Mouse (Mus musculus): ENCODE data around the gene Amph. TPM values are rescaled to one million over a fixed set of nuclear protein-coding genes. Genes with fewer than 3 reads are reported as not detected.

Gene Amph
- total RNA-seq, 1 experiment from 2014 or later, result not detected

GRCm38 (mm10) chr13:19137212-19137611 is 189.2 kb downstream of the Amph start:
- no peak for ATAC-seq (replicated peaks; ENCODE audit: low read depth, poor library complexity, severe bottlenecking)

GRCm38 (mm10) chr13:19137932-19138331 is 189.9 kb downstream of the Amph start:
- no peak for ATAC-seq (replicated peaks; ENCODE audit: low read depth, poor library complexity, severe bottlenecking)

- no peak for ATAC-seq (replicated peaks; ENCODE audit: low read depth, poor library complexity, severe bottlenecking)
Observed at GRCm38 (mm10) chr13:19138550-19138949, 190.5 kb downstream of the Amph start.

GRCm38 (mm10) chr13:19139104-19139503 is 191.1 kb downstream of the Amph start:
- ATAC-seq (replicated peaks; ENCODE audit: low read depth, poor library complexity, severe bottlenecking), result peak; percentile 54; the same call in 1 of the 2 replicates

GRCm38 (mm10) chr13:19139771-19140170 is 191.8 kb downstream of the Amph start:
- no peak; the same call in 1 of the 2 replicates for ATAC-seq (replicated peaks; ENCODE audit: low read depth, poor library complexity, severe bottlenecking)

- no peak for ATAC-seq (replicated peaks; ENCODE audit: low read depth, poor library complexity, severe bottlenecking)
Observed at GRCm38 (mm10) chr13:19143766-19144165, 195.8 kb downstream of the Amph start.

- ATAC-seq (replicated peaks; ENCODE audit: low read depth, poor library complexity, severe bottlenecking), result no peak
Observed at GRCm38 (mm10) chr13:19147468-19147867, 199.5 kb downstream of the Amph start.

- no peak for ATAC-seq (replicated peaks; ENCODE audit: low read depth, poor library complexity, severe bottlenecking)
Observed at GRCm38 (mm10) chr13:19149574-19149973, 201.6 kb downstream of the Amph start.

- 0 out of 2 replicates have a peak, but pooled peaks have one; percentile 15 for ATAC-seq (replicated peaks; ENCODE audit: low read depth, poor library complexity, severe bottlenecking)
Observed at GRCm38 (mm10) chr13:19150438-19151301, 202.7 kb downstream of the Amph start.

GRCm38 (mm10) chr13:19152126-19152525 is 204.1 kb downstream of the Amph start:
- ATAC-seq (replicated peaks; ENCODE audit: low read depth, poor library complexity, severe bottlenecking), result peak; percentile 50; the same call in 1 of the 2 replicates

- peak; percentile 83 for ATAC-seq (replicated peaks; ENCODE audit: low read depth, poor library complexity, severe bottlenecking)
Observed at GRCm38 (mm10) chr13:19158484-19158883, 210.5 kb downstream of the Amph start.

GRCm38 (mm10) chr13:19160616-19161015 is 212.6 kb downstream of the Amph start:
- no peak for ATAC-seq (replicated peaks; ENCODE audit: low read depth, poor library complexity, severe bottlenecking)

GRCm38 (mm10) chr13:19161111-19161510 is 213.1 kb downstream of the Amph start:
- ATAC-seq (replicated peaks; ENCODE audit: low read depth, poor library complexity, severe bottlenecking), result no peak

- 0 out of 2 replicates have a peak, but pooled peaks have one; percentile 54 for ATAC-seq (replicated peaks; ENCODE audit: low read depth, poor library complexity, severe bottlenecking)
Observed at GRCm38 (mm10) chr13:19162120-19162519, 214.1 kb downstream of the Amph start.

GRCm38 (mm10) chr13:19177662-19178259 is 229.8 kb downstream of the Amph start:
- peak; percentile 88 for ATAC-seq (replicated peaks; ENCODE audit: low read depth, poor library complexity, severe bottlenecking)

- ATAC-seq (replicated peaks; ENCODE audit: low read depth, poor library complexity, severe bottlenecking), result peak; percentile 64
Observed at GRCm38 (mm10) chr13:19178351-19178750, 230.3 kb downstream of the Amph start.

GRCm38 (mm10) chr13:19182259-19182658 is 234.3 kb downstream of the Amph start:
- ATAC-seq (replicated peaks; ENCODE audit: low read depth, poor library complexity, severe bottlenecking), result peak; percentile 78

GRCm38 (mm10) chr13:19190052-19190451 is 242.0 kb downstream of the Amph start:
- ATAC-seq (replicated peaks; ENCODE audit: low read depth, poor library complexity, severe bottlenecking), result peak; percentile 70

GRCm38 (mm10) chr13:19194803-19195202 is 246.8 kb downstream of the Amph start:
- peak; percentile 46; the same call in 1 of the 2 replicates for ATAC-seq (replicated peaks; ENCODE audit: low read depth, poor library complexity, severe bottlenecking)

GRCm38 (mm10) chr13:19195456-19195855 is 247.5 kb downstream of the Amph start:
- ATAC-seq (replicated peaks; ENCODE audit: low read depth, poor library complexity, severe bottlenecking), result peak; percentile 76

Measured in common myeloid progenitor, adult 5-6 weeks (primary cell).